Mouse (Mus musculus): ENCODE results near the gene Jsrp1. TPM values are rescaled to one million over a fixed set of nuclear protein-coding genes. Genes with fewer than 3 reads are reported as not detected.
"Not testable (repeated sequence)": the region's sequence is repeated elsewhere in the genome, so short reads cannot be mapped to it uniquely, and the experiment has no call there.

Gene Jsrp1
- polyA plus RNA-seq, 1 experiment from 2014 or later: not detected

DNA sequence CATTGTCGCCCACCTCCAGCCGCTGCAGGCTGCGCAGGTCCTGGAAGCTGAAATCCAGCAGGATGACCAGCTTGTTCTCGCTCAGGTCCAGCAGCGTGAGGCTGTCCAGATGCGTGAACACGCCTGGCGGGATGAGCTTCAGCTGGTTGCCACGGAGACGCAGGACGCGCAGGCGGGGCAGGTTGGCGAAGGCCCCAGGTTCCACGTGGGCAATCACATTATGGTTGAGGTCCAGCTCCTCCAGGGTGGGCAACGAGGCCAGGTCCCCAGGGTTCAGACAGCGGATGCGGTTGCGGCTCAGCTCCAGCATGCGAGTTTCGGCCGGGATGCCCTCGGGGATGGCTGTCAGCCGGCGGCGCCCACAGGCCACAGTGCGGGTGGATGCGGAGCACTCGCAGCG, 22.3 kb upstream of the Jsrp1 start:
- no peak for DNase-seq (ENCODE audit: low read depth, low spot score)
- ChIA-PET POLR2A (interaction anchor here (0.9 to 1.3 kb wide), 2 partner anchors 9 to 10 kb away, joined by 3 to 4 read pairs; no protein-coding TSS in a partner anchor), CTCF (interaction anchor here (1.4 kb wide), 1 partner anchor 46 kb away, joined by 4 read pairs; no protein-coding TSS in a partner anchor)
- no peak for ATAC-seq
- in situ Hi-C loops (cut with MboI; ENCODE audit: low pct_unique_long_range_greater_than_20kb): no loop called here
- no peak for TF ChIP-seq CTCF (IDR thresholded peaks at IDR 0.05)
- no peaks in the 10 kb centered on the region for H3K27me3 ChIP-seq

DNA sequence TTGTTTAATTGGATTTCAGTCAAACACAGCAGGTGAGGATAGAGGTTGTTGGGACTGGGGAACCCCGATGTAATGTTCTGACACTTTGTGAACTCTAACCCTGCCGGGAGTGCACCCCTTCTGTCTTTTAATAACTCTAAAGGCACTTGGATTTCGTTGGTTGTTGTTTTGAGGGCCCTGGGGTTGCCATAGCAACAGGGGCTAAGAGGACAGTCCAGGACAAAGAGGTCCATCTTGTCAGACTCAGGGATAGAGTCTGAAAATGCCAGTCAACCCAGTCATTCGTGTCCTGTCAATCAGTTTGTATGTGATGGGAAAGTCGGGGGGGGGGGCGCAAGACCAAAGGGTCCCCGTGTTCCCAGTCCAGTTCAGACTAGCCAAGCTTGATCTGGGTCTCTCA, 19.5 kb upstream of the Jsrp1 start:
- TF ChIP-seq CTCF (IDR thresholded peaks at IDR 0.05): no peak
- in situ Hi-C loops (cut with MboI; ENCODE audit: low pct_unique_long_range_greater_than_20kb): no loop called here
- DNase-seq (ENCODE audit: low read depth, low spot score): no peak
- no peak for ATAC-seq
- H3K27me3 ChIP-seq: no peaks in the 10 kb centered on the region
- POLR2A ChIA-PET: no interaction called here
- CTCF ChIA-PET: interaction anchor here (1.8 kb wide), 1 partner anchor 42 kb away, joined by 4 read pairs; no protein-coding TSS in a partner anchor

DNA sequence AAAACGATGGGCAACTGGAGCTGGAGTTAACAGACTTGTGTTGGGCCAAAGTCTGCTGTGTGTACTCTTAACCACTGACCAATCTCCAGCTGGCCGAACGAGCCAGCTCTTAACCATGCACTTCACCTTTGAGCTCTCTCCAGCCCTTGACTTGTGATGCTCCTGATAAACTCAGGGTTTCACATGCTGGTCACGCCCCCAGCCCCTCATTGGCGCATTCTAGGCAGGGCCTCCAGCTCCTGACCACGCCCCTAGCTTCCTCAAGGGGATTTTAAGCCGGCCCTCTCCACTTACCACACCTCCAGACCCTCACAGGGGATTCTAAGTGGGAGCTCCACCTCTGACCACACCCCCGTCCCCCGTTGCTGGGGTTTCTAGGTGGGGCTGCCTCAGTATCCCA, 17.8 kb upstream of the Jsrp1 start:
- TF ChIP-seq CTCF (IDR thresholded peaks at IDR 0.05): no peak
- no peak for DNase-seq (ENCODE audit: low read depth, low spot score)
- CTCF ChIA-PET: interaction anchor here (1.1 to 1.8 kb wide), 4 partner anchors 17 to 73 kb away, joined by 3 to 4 read pairs (median 4); no protein-coding TSS in a partner anchor
- in situ Hi-C loops (cut with MboI; ENCODE audit: low pct_unique_long_range_greater_than_20kb): no loop called here
- no peaks in the 10 kb centered on the region for H3K27me3 ChIP-seq
- POLR2A ChIA-PET: interaction anchor here (1.8 kb wide), 1 partner anchor 27 kb away, joined by 8 read pairs; no protein-coding TSS in a partner anchor
- ATAC-seq: no peak

DNA sequence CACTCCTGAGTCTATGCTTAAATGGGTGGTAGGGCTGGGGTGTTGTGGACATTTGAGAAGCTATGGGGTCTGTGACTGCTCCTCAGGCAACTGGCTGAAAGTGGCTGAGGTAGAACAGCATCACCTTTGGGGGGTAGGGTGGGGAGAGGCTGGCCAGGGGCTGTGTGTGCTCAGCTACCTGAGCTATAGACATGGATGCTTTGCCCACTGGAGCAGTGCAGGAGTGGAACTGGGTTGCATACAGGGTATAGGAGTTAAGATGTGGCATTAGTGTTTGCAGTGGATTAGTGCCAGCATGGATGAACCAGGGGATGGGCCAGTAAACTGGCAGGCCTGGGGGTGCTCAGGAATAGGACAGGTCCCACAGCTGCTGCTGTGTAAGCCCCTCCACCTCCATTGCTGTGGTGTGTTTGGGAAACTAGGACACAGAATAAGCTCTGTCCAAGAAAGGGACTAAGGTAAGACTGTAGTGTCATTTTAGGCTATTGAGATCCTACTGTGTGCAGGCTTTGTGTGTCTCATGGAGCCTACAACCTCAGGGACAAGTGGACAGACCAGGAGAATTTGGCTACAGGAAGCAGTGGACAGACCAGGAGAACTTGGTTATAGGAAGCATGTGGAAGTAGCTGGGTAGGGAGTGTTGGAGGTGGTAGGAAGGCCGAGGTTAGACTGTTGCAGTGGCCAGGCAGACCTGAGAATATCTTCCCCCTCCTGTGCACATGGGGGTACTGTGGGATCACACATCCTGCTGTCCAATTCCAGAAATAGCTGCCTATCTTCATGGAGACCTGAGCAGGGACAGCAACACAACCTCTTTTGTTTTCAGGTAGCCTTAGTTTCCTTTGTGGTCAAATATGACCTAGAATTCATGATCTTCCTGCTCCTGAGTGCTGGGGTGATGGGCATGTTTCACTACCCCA, 16.3 kb upstream of the Jsrp1 start:
- DNase-seq (ENCODE audit: low read depth, low spot score) (no peak), ATAC-seq (no peak)
- ChIA-PET POLR2A (interaction anchor here (1.0 to 1.8 kb wide), 3 partner anchors 29 to 66 kb away, joined by 3 to 8 read pairs (median 3); no protein-coding TSS in a partner anchor), CTCF (interaction anchor here (1.2 to 1.4 kb wide), 4 partner anchors 38 to 81 kb away, joined by 3 to 4 read pairs (median 3); no protein-coding TSS in a partner anchor)
- TF ChIP-seq CTCF (IDR thresholded peaks at IDR 0.05): no peak
- in situ Hi-C loops (cut with MboI; ENCODE audit: low pct_unique_long_range_greater_than_20kb): no loop called here
- no peaks in the 10 kb centered on the region for H3K27me3 ChIP-seq

DNA sequence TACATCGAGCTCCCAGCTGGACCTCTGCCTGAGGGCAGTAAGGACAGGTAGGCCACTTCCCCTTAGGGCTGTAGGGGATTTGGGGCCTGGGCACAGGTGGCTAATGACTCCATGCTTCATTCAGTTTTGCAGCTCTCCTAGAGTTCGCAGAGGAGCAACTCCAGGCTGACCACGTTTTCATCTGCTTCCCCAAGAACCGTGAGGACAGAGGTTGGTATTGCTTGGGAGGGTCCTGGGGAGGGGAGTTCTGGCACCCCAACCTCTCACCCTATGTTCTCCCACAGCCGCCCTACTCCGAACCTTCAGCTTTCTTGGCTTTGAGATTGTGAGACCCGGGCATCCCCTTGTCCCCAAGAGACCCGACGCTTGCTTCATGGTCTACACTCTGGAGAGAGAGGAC, 15.3 kb upstream of the Jsrp1 start:
- in situ Hi-C loops (cut with MboI; ENCODE audit: low pct_unique_long_range_greater_than_20kb); ATAC-seq; DNase-seq (ENCODE audit: low read depth, low spot score); H3K27me3 ChIP-seq: not testable (repeated sequence)
- ChIA-PET CTCF (interaction anchor here (1.2 kb wide), 1 partner anchor 14 kb away, joined by 4 read pairs; no protein-coding TSS in a partner anchor), POLR2A (interaction anchor here (1.0 kb wide), 1 partner anchor 67 kb away, joined by 3 read pairs; no protein-coding TSS in a partner anchor)

DNA sequence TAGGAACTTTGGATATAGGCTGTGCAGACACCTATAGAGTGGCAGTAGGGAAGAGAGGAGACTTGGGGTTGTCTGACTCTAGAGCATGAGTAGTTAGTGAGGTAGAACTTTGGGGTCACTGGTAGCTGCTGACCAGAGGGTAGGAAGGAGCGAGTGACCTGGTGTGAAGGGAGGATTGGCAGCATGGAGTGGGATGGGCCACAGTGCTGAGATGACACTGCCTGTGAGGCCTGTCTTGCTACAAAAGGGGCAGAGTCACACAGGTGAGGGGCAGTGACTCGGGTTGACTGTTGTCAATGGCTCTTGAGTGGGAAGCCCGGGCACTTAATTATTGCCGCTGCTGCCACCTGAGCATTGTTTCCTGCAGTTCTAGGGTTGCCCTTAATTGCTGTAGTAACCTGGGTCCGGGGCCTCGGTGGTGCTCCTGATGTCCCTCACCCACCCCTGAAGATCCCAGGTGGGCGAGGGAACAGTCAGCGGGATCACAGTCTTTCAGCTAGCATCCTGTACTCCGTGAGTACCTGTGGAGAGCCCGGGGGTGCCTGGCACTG, 14.6 kb upstream of the Jsrp1 start:
- DNase-seq (ENCODE audit: low read depth, low spot score) (no peak), ATAC-seq (no peak)
- no peaks in the 10 kb centered on the region for H3K27me3 ChIP-seq
- in situ Hi-C loops (cut with MboI; ENCODE audit: low pct_unique_long_range_greater_than_20kb): no loop called here
- POLR2A ChIA-PET: interaction anchor here (0.6 to 0.9 kb wide), 2 partner anchors 15 to 26 kb away, joined by 3 read pairs; no protein-coding TSS in a partner anchor
- CTCF ChIA-PET: interaction anchor here (1.2 kb wide), 1 partner anchor 15 kb away, joined by 4 read pairs; no protein-coding TSS in a partner anchor
- TF ChIP-seq CTCF (IDR thresholded peaks at IDR 0.05): no peak

DNA sequence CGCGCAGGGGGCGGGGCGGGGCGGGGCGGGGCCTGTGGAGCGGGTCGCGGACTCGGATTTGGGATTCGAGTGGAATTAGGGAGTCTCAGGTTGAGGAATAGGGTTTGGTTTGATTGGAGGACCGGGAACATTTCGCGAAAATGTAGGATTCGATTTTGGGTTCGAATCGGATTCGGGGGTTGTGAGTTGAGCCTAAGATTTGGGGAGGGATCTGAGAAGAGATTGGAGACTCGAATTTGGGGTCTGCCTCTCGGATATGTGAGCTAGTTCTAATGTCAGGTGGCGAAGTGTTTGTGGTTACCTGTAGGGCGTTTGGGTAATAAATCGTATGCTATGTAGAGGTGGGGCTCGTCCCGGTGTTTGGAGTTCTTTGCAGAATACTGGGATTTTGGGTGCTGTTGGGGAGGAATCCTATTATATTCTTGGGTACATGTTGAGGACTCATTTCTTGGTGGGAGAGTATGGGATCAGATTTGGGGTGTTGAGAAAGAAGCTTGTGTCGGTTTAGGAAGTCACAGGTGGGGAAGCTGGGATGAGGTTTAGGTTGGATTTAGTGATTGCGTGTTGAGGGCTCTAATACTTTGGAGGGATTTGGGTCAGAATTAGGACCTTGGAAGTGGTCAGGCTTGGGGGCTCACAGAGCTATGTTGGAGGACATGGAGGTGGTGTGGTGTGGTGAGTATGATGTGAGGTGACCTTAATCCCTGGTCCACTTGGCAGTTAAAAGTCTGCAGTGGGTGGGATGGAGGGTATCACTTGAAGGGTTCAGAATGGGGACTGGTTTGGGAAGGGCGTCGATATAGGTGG, 14.0 kb upstream of the Jsrp1 start:
- CTCF ChIA-PET: interaction anchor here (1.2 kb wide), 1 partner anchor 15 kb away, joined by 4 read pairs; no protein-coding TSS in a partner anchor
- ATAC-seq: no peak
- TF ChIP-seq CTCF (IDR thresholded peaks at IDR 0.05): no peak
- H3K27me3 ChIP-seq: no peaks in the 10 kb centered on the region
- POLR2A ChIA-PET: interaction anchor here (0.6 to 0.9 kb wide), 5 partner anchors 9 to 28 kb away, joined by 3 to 5 read pairs (median 3); partner anchors contain the start of genes Lsm7 and Sppl2b
- in situ Hi-C loops (cut with MboI; ENCODE audit: low pct_unique_long_range_greater_than_20kb): no loop called here
- DNase-seq (ENCODE audit: low read depth, low spot score): no peak

DNA sequence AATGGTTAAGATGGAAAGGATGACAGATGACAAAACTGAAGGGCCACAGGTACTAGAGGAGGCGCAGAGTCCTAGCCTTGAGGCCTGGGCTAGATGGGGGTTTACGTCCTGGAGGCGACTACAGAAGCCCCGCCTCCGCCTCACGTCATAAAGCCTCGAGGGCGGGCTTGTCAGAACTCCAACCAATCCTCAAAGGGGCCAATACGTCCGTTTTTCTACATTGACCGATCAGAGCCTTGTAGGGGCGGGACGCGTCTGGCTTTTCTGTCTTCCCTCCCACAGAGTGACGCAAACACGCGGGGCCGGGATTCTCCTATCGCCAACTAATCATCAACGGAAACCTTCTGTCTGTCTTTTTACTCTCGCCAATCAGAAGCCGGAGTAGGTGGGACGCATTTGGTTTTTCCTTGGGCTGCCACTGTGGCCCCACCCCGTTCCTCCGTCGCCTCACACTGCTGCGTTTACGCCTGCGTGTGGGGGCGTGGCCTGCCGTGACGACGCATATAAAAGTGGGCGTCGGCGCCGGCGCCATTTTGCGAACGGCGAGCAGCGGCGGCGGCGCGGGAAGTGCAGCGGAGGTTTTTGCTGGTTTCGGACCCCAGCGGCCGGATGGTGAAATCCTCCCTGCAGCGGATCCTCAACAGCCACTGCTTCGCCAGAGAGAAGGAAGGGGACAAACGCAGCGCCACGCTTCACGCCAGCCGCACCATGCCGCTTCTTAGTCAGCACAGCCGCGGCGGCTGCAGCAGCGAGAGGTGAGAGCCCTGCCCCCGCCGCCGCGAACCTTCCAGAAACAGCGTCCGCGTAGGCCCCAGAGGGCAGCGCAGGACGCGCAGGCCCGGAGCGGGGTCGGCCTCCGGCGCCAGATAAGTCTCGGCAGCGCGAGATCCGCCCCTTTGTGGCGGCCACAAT, 13.1 kb upstream of the Jsrp1 start, which contains the start of gene Oaz1:
Oaz1 (plus strand) TSS at position 506 of the 912 bp plus-strand sequence.
- ATAC-seq: peak; percentile 92
- peak; percentile 97 for DNase-seq (ENCODE audit: low read depth, low spot score)
- POLR2A ChIA-PET: interaction anchor here (0.6 to 0.9 kb wide), 3 partner anchors 9 to 29 kb away, joined by 3 to 5 read pairs (median 3); partner anchors contain the start of genes Lsm7 and Sppl2b
- TF ChIP-seq CTCF (IDR thresholded peaks at IDR 0.05): no peak
- CTCF ChIA-PET: no interaction called here
- no peaks in the 10 kb centered on the region for H3K27me3 ChIP-seq
- in situ Hi-C loops (cut with MboI; ENCODE audit: low pct_unique_long_range_greater_than_20kb): no loop called here

DNA sequence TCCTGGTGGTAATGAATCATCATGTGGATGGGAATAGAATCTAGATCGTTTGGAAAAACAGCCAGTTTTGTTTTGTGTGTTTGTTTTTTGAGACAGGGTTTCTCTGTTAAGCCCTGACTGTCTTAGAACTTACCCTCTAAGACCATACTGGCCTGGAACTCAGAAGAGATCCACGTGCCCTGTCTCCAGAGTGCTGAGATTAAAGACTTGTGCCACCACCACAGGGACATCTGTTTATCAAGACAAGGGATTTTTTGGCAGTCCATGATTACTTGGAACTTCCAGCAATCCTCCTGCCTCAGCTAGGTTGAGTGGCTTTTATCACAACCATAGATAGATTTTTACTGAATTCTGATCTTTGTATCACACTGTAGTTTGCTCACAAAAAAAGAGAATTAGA, 11.5 kb upstream of the Jsrp1 start:
- ChIA-PET POLR2A (no interaction called here), CTCF (no interaction called here)
- ATAC-seq (no peak), DNase-seq (ENCODE audit: low read depth, low spot score) (no peak)
- no peaks in the 10 kb centered on the region for H3K27me3 ChIP-seq
- in situ Hi-C loops (cut with MboI; ENCODE audit: low pct_unique_long_range_greater_than_20kb): loop anchor here (5.0 kb wide), 3 partner anchors 52 to 172 kb away; no protein-coding TSS in a partner anchor
- TF ChIP-seq CTCF (IDR thresholded peaks at IDR 0.05): no peak

All from Patski (cell line).